Mouse (Mus musculus) liver, embryonic 14.5 days (tissue): ENCODE results near the gene Mlec. TPM values are rescaled to one million over a fixed set of nuclear protein-coding genes. Genes with fewer than 3 reads are reported as not detected.
"Not testable (repeated sequence)": the region's sequence is repeated elsewhere in the genome, so short reads cannot be mapped to it uniquely, and the experiment has no call there.

Experiments used
- ATAC-seq: fragments of 200-750 bp; cut with Nextera tagmentation; 2 replicates; pipeline ENCODE4 v1.8.0; 2017; ENCODE audit warnings: moderate number of reproducible peaks, mild to moderate bottlenecking, moderate library complexity; ENCODE audit not compliant: insufficient read depth
- DNase-seq, 3 experiments: peaks; one replicate each; pipeline ENCODE4 v3.0.0-alpha.2; 2012 to 2013; ENCODE audit warnings: low read depth in 3 of 3, low spot score in 3 of 3
- H3K27ac ChIP-seq: fragments of 300-500 bp; sonication (generic); 2 replicates; pipeline ENCODE4 v1.5.1; 2014; ENCODE audit warnings: moderate library complexity, mild to moderate bottlenecking, control low read depth, inconsistent platforms
- H3K27me3 ChIP-seq: fragments of 300-500 bp; sonication (generic); 2 replicates; pipeline ENCODE4 v1.6.1; 2014; ENCODE audit warnings: mild to moderate bottlenecking, low read length, moderate library complexity; ENCODE audit not compliant: control insufficient read depth, insufficient read depth
- H3K36me3 ChIP-seq: fragments of 300-500 bp; sonication (generic); replicated peaks from 2 replicates; pipeline ENCODE4 v1.6.1; 2014; ENCODE audit warnings: low read depth; ENCODE audit not compliant: control insufficient read depth, insufficient read depth
- H3K4me1 ChIP-seq, 2 experiments: fragments of 200-500 bp in 1 of 2; fragments of 300-500 bp in 1 of 2; sonication (generic) in 1 of 2; replicated peaks; 2 replicates each; pipeline ENCODE4 v1.6.1; 2012 to 2014; ENCODE audit warnings: antibody characterized with exemption in 1 of 2, inconsistent platforms in 1 of 2, low read length in 1 of 2; ENCODE audit not compliant: control insufficient read depth in 2 of 2, insufficient read depth in 2 of 2
- H3K4me2 ChIP-seq: fragments of 300-500 bp; sonication (generic); 2 replicates; pipeline ENCODE4 v1.6.1; 2014; ENCODE audit warnings: low read depth, mild to moderate bottlenecking, control low read depth, moderate library complexity
- H3K4me3 ChIP-seq, 2 experiments: fragments of 200-500 bp in 1 of 2; fragments of 300-500 bp in 1 of 2; sonication (generic) in 1 of 2; 2 replicates each; pipeline ENCODE4 v1.5.1; 2012 to 2014; ENCODE audit warnings: low read depth in 2 of 2, low read length in 2 of 2, mild to moderate bottlenecking in 2 of 2, control low read depth in 1 of 2, inconsistent platforms in 1 of 2, moderate library complexity in 1 of 2; ENCODE audit not compliant: insufficient read depth in 1 of 2
- H3K9ac ChIP-seq: fragments of 300-500 bp; sonication (generic); replicated peaks from 2 replicates; pipeline ENCODE4 v1.6.1; 2014; ENCODE audit warnings: mild to moderate bottlenecking, control low read depth, moderate library complexity
- H3K9me3 ChIP-seq: fragments of 300-500 bp; sonication (generic); 2 replicates; pipeline ENCODE4 v1.6.1; 2016; ENCODE audit warnings: low read length, mixed read lengths; ENCODE audit not compliant: control insufficient read depth
- CTCF ChIP-seq: IDR thresholded peaks from 2 replicates; pipeline ENCODE4 v1.5.1; 2016; ENCODE audit warnings: antibody characterized with exemption, low read depth, control low read depth
- EP300 ChIP-seq: IDR thresholded peaks from 2 replicates; pipeline ENCODE4 v1.6.1; 2016; ENCODE audit warnings: antibody characterized with exemption, low read depth
- WGBS: fragments of 180-500 bp; shearing (Covaris S2); extraction: QIAGEN DNeasy Blood & Tissue Kit; methylation state at CpG from one replicate; pipeline ENCODE4 v1.1.7; 2014; ENCODE audit not compliant: insufficient replicate concordance; 5-methylcytosine and 5-hydroxymethylcytosine counted together
- polyA plus RNA-seq, 2 experiments: library from polyadenylated mRNA; depleted of rRNA in 1 of 2; stranded (reverse) in 1 of 2; unstranded in 1 of 2; fragments of >200 nt; fragmentation: Nextera tagmentation in 1 of 2; extraction: Ambion mirVana in 1 of 2; gene quantifications; 2 replicates each; pipeline versions ENCODE4 v1.2.1 to v1.2.3; 2012 to 2014

Mlec gene
- polyA plus RNA-seq, 2 experiments: 13.9 to 34.1 TPM

DNA sequence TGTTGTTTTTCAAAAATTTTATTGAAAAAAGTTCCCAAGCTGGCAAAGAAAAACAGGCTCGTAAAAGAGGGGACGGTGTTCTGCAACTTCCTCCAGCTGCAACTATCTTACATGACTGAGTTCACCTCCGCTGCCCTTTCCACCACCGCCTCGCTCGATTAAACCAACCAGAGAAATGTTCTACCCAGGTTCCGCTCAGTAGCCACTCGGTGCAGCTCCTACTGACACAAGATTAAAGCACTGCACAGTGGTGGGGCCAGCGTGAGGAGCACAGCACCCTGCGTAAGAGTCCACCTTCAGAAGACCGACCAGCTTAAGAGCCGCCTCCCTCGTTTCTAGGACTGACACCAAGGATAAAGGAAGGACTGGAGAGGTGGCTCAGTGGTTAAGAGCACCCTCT is 6.5 kb downstream of the Mlec start:
- DNase-seq: no peak
- no peak for ATAC-seq
- no peak for TF ChIP-seq EP300
- no peak for TF ChIP-seq CTCF
- Histone ChIP-seq H3K4me2 (no peak overlapping the region), H3K27me3 (no peaks in the 10 kb centered on the region), H3K9ac (no peak overlapping the region), H3K27ac (no peak overlapping the region), H3K9me3 (no peaks in the 10 kb centered on the region), H3K36me3 (peaks cover 26% of the 10 kb centered on the region), H3K4me3 (no peak overlapping the region), H3K4me1 (peaks cover 17 to 33% of the 10 kb centered on the region in 2 experiments)
- 77% methylated on average over 13 of the region's 13 CpGs for WGBS

DNA sequence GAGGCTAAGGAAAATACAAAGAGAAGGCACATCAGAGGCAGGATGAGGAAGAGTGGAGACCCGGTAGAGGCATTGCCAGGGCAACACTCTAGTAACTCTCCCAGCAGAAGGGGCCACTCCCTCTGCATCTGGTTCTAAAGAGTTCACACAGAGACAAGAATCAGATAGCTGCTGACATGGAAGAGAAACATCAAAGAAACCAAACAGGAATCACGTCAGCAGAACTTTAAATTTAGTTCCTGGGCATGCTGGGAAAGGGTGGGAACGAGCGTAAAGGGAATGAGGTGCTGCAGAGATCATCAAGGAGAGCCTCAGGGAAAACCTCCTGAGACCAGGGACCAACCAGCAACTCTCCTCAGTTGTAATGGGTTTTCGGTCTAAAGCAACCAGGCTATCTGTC is 7.0 kb downstream of the Mlec start:
- no peak overlapping the region for H3K27ac ChIP-seq
- H3K4me1 ChIP-seq: peaks cover 12 to 28% of the 10 kb centered on the region in 2 experiments
- DNase-seq (no peak), ATAC-seq (no peak)
- peaks cover 26% of the 10 kb centered on the region for H3K36me3 ChIP-seq
- WGBS: 68% methylated on average over 5 of the region's 5 CpGs
- TF ChIP-seq CTCF: no peak
- no peak for TF ChIP-seq EP300
- H3K9me3 ChIP-seq: no peaks in the 10 kb centered on the region
- no peaks in the 10 kb centered on the region for H3K27me3 ChIP-seq
- H3K9ac ChIP-seq: no peak overlapping the region
- no peak overlapping the region for H3K4me3 ChIP-seq
- no peak overlapping the region for H3K4me2 ChIP-seq

DNA sequence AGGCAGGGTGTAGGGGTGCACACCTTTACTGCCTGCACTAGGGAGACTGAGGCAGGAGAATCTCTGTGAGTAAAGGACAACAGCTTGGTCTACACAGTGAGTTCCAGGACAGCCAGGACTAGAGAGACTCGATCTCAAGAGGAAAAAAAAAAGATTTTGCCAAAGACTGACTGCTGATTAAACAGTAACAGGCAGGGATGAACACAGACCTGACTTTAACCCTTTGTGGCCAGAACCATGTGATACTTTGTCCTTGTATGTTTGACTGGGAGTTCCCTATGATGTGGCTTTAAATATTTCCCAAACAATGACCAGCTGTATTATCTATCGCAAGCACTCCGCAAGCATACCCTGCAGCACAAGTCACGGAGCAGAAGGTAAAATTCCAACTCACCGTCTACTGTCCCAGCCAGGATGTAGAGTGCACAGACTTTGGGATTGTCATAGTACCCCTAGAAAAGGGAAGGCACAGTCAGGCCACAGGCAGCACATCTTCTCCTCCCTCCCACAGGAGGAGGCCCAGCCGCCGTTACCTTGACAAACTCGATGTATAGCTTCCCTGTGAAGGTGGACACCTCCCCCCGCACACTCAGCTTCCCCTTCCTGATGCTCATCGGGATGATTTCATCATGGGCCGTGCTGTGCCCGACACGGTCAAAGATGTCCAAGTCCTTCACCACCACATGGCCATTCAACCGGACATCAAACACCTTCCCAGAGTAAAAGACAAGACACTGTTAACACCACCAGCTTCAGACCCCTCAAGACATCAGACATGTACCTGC is 8.1 kb downstream of the Mlec start:
- no peak overlapping the region for H3K4me3 ChIP-seq
- H3K27ac ChIP-seq: no peak overlapping the region
- H3K4me2 ChIP-seq: no peak overlapping the region
- no peaks in the 10 kb centered on the region for H3K27me3 ChIP-seq
- H3K4me1 ChIP-seq: peaks cover 2 to 17% of the 10 kb centered on the region in 2 experiments
- no peak for DNase-seq
- no peak overlapping the region for H3K9ac ChIP-seq
- H3K9me3 ChIP-seq: no peaks in the 10 kb centered on the region
- no peak for ATAC-seq
- WGBS: 76% methylated on average over 14 of the region's 14 CpGs
- TF ChIP-seq CTCF (no peak), EP300 (no peak)
- peaks cover 26% of the 10 kb centered on the region for H3K36me3 ChIP-seq

DNA sequence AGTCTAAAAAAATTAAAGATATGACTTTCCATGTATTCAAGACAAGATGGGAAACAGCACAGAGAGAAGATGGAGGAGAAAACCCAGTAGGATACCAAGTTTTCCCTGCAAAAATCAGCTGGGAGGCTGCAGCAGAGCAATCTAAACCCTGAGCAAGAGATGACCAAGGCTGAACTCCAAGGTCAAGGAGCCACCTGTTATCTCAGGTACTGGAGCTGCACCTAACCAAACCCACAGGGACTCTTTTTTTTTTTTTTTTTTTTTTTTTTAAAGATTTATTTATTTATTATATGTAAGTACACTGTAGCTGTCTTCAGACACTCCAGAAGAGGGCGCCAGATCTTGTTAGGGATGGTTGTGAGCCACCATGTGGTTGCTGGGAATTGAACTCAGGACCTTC is 9.1 kb downstream of the Mlec start:
- H3K36me3 ChIP-seq: peaks cover 26% of the 10 kb centered on the region
- not testable (repeated sequence) for ATAC-seq
- WGBS: no CpG with 5 or more reads among the region's 1 CpGs

DNA sequence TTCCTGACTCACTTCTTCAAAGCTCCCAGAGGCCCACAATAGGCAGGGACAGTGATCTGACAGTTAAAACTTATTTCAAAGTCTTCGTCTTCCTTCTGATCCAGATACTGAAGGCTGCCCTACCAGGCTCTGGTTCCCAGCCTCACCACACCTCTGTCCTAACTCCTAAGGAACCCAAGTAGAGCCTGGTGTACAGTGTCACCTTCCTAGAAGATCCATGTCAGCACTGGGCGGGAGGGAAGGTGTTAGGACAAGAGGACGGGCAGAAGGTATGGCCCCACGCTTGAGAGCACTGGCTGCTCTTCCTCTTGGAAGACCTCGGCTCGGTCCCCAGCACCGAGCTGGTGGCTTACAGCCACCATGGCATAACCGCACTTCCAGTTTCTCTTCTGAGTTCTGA is 9.6 kb downstream of the Mlec start:
- no peak for TF ChIP-seq CTCF
- no peak for TF ChIP-seq EP300
- no peak for ATAC-seq
- peaks cover 26% of the 10 kb centered on the region for H3K36me3 ChIP-seq

More for the DNA sequence above, 9.1 kb downstream of the Mlec start:
- H3K9ac ChIP-seq, H3K27ac ChIP-seq, H3K4me2 ChIP-seq, H3K4me3 ChIP-seq, DNase-seq, H3K27me3 ChIP-seq, H3K9me3 ChIP-seq: not testable (repeated sequence)
- TF ChIP-seq CTCF: 0 out of 2 replicates have a peak, but pooled peaks have one; percentile 6
- peaks cover 0 to 10% of the 10 kb centered on the region in 2 experiments; a peak in 1 of 4 replicates for H3K4me1 ChIP-seq

More for the DNA sequence above, 9.6 kb downstream of the Mlec start:
- H3K4me3 ChIP-seq: no peak overlapping the region
- H3K27me3 ChIP-seq: no peaks in the 10 kb centered on the region
- no peak for DNase-seq
- no peak overlapping the region for H3K27ac ChIP-seq
- H3K9me3 ChIP-seq: no peaks in the 10 kb centered on the region
- H3K4me1 ChIP-seq: peaks cover 0 to 8% of the 10 kb centered on the region in 2 experiments; a peak in 1 of 4 replicates
- WGBS: 89% methylated on average over 8 of the region's 8 CpGs
- H3K9ac ChIP-seq: no peak overlapping the region
- H3K4me2 ChIP-seq: no peak overlapping the region
